Mouse (Mus musculus): ENCODE measurements around the gene Gne.

- TF ChIP-seq EP300 (IDR thresholded peaks at IDR 0.05; ENCODE audit: low read depth): no peak
- TF ChIP-seq CTCF (IDR thresholded peaks at IDR 0.05; ENCODE audit: low read depth): no peak
These were observed 99.7 kb downstream of the Gne start for GRCm38 (mm10) chr4:43984326-43984725.
